Mouse (Mus musculus) megakaryocyte, embryonic 14.5 days (primary cell): ENCODE results near the gene Pptc7.

Experiments used
- FLI1 ChIP-seq: IDR thresholded peaks from 2 replicates; pipeline ENCODE4 v1.6.1; 2012; ENCODE audit warnings: low read length, inconsistent platforms, mixed read lengths
- GATA1 ChIP-seq: IDR thresholded peaks from 3 replicates; pipeline ENCODE4 v1.6.1; 2012; ENCODE audit warnings: mixed read lengths, low read length, inconsistent platforms, borderline replicate concordance

- TF ChIP-seq FLI1 (no peak), GATA1 (no peak)
Measured at GRCm38 (mm10) chr5:122245186-122245585, 39.0 kb upstream of the Pptc7 start.
